Mouse (Mus musculus) neural tube, embryonic 13.5 days (tissue): ENCODE measurements at regions not wholly inside any gene's neighbourhood (a gene's known extent, or its start where the extent isn't known, plus 50 kb on each side); places are given as distances from the start of the nearest gene placed in this dataset.

ENCODE experiments used
- ATAC-seq: fragments of 200-750 bp; cut with Nextera tagmentation; 2 replicates; pipeline ENCODE4 v1.8.0; 2017; ENCODE audit warnings: low read depth, mild to moderate bottlenecking, moderate TSS enrichment, moderate library complexity
- H3K27ac ChIP-seq: fragments of 300-500 bp; sonication (generic); replicated peaks from 2 replicates; pipeline ENCODE4 v1.5.1; 2015; ENCODE audit warnings: moderate library complexity, mild to moderate bottlenecking, inconsistent platforms
- H3K27me3 ChIP-seq: fragments of 300-500 bp; sonication (generic); 2 replicates; pipeline ENCODE4 v1.6.1; 2015; ENCODE audit warnings: mild to moderate bottlenecking, inconsistent platforms
- H3K36me3 ChIP-seq: fragments of 300-500 bp; sonication (generic); 2 replicates; pipeline ENCODE4 v1.6.1; 2015; ENCODE audit warnings: mild to moderate bottlenecking, inconsistent platforms
- H3K4me1 ChIP-seq: fragments of 300-500 bp; sonication (generic); replicated peaks from 2 replicates; pipeline ENCODE4 v1.6.1; 2015; ENCODE audit warnings: inconsistent platforms
- H3K4me2 ChIP-seq: fragments of 300-500 bp; sonication (generic); 2 replicates; pipeline ENCODE4 v1.6.1; 2015; ENCODE audit warnings: inconsistent platforms, mild to moderate bottlenecking, moderate library complexity
- H3K4me3 ChIP-seq: fragments of 300-500 bp; sonication (generic); 2 replicates; pipeline ENCODE4 v1.5.1; 2015; ENCODE audit warnings: mild to moderate bottlenecking, inconsistent platforms
- H3K9ac ChIP-seq: fragments of 300-500 bp; sonication (generic); 2 replicates; pipeline ENCODE4 v1.6.1; 2015; ENCODE audit warnings: moderate library complexity, mild to moderate bottlenecking, inconsistent platforms
- H3K9me3 ChIP-seq: fragments of 300-500 bp; sonication (generic); 2 replicates; pipeline ENCODE4 v1.6.1; 2016; ENCODE audit warnings: inconsistent platforms
- WGBS: fragments of 180-500 bp; shearing (Covaris S2); methylation state at CpG from one replicate; pipeline ENCODE4 v1.1.7; 2015; 5-methylcytosine and 5-hydroxymethylcytosine counted together

- Histone ChIP-seq H3K4me1 (no peaks in the 10 kb centered on the region), H3K4me2 (no peak overlapping the region), H3K4me3 (no peak overlapping the region), H3K36me3 (no peaks in the 10 kb centered on the region), H3K9ac (no peak overlapping the region), H3K27ac (no peak overlapping the region), H3K27me3 (no peaks in the 10 kb centered on the region), H3K9me3 (no peaks in the 10 kb centered on the region)
- no peak for ATAC-seq
- 88% methylated on average over 8 of the region's 8 CpGs for WGBS
These were observed 61.0 kb upstream of the Nudt7 start for GRCm38 (mm10) chr8:114072330-114072729.

GRCm38 (mm10) chr8:114074122-114074521 is 59.2 kb upstream of the Nudt7 start:
- ATAC-seq = no peak
- Histone ChIP-seq H3K27ac (no peak overlapping the region), H3K9me3 (no peaks in the 10 kb centered on the region), H3K36me3 (no peaks in the 10 kb centered on the region), H3K4me2 (no peak overlapping the region), H3K4me1 (no peaks in the 10 kb centered on the region), H3K9ac (no peak overlapping the region), H3K4me3 (no peak overlapping the region), H3K27me3 (no peaks in the 10 kb centered on the region)
- 85% methylated on average over 2 of the region's 2 CpGs for WGBS

- no peak for ATAC-seq
- Histone ChIP-seq H3K9me3 (no peaks in the 10 kb centered on the region), H3K27ac (no peak overlapping the region), H3K4me1 (peaks cover 9% of the 10 kb centered on the region), H3K4me2 (no peak overlapping the region), H3K27me3 (no peaks in the 10 kb centered on the region), H3K36me3 (no peaks in the 10 kb centered on the region), H3K9ac (no peak overlapping the region), H3K4me3 (no peak overlapping the region)
- 89% methylated on average over 5 of the region's 5 CpGs for WGBS
These were observed 56.7 kb upstream of the Nudt7 start for GRCm38 (mm10) chr8:114076701-114077100.

GRCm38 (mm10) chr8:114081049-114081756 is 52.2 kb upstream of the Nudt7 start:
- Histone ChIP-seq H3K36me3 (no peaks in the 10 kb centered on the region), H3K9me3 (no peaks in the 10 kb centered on the region), H3K4me2 (no peak overlapping the region), H3K4me3 (no peak overlapping the region), H3K27ac (peak overlapping the region; percentile 34; the same call in 1 of the 2 replicates), H3K4me1 (peaks cover 14% of the 10 kb centered on the region), H3K9ac (no peak overlapping the region), H3K27me3 (no peaks in the 10 kb centered on the region)
- peak; percentile 90 for ATAC-seq
- 7% methylated on average over 10 of the region's 10 CpGs for WGBS

- no peak overlapping the region for H3K4me2 ChIP-seq
- WGBS = 53% methylated on average over 3 of the region's 3 CpGs
- no peaks in the 10 kb centered on the region for H3K36me3 ChIP-seq
- ATAC-seq = peak; percentile 76; the same call in 1 of the 2 replicates
- H3K4me1 ChIP-seq = peaks cover 14% of the 10 kb centered on the region
- H3K9ac ChIP-seq = no peak overlapping the region
- H3K9me3 ChIP-seq = no peaks in the 10 kb centered on the region
- H3K27ac ChIP-seq = peak overlapping the region; percentile 34; the same call in 1 of the 2 replicates
- no peak overlapping the region for H3K4me3 ChIP-seq
- H3K27me3 ChIP-seq = no peaks in the 10 kb centered on the region
These were observed 51.6 kb upstream of the Nudt7 start for GRCm38 (mm10) chr8:114081757-114082059.
